Mouse (Mus musculus): ENCODE results near the gene Grcc10. TPM values are rescaled to one million over a fixed set of nuclear protein-coding genes. Genes with fewer than 3 reads are reported as not detected.
A peak's percentile ranks its signal among the peaks of the same experiment; 100 is the strongest.

The Grcc10 gene
- polyA plus RNA-seq, 1 experiment from 2014 or later = 80.2 TPM

GRCm38 (mm10) chr6:124769101-124769765 lies 28.1 kb upstream of the Grcc10 start, which contains the start of gene Eno2:
Eno2 (minus strand) TSS chr6:124769673.
- Histone ChIP-seq H3K9me3 (replicated peaks) (no peaks in the 10 kb centered on the region), H3K27ac (no peak within 1 kb of the TSS), H3K4me1 (replicated peaks) (peaks cover 20% of the 10 kb centered on the region), H3K9ac (peak within 1 kb of the TSS; percentile 41), H3K4me2 (peak within 1 kb of the TSS; percentile 68), H3K36me3 (no peaks in the 10 kb centered on the region), H3K4me3 (replicated peaks) (peak within 1 kb of the TSS; percentile 52), H3K27me3 (peaks cover 69% of the 10 kb centered on the region)
- peak; percentile 32; the same call in 1 of the 2 replicates for ATAC-seq (ENCODE audit: low read depth)
- WGBS (ENCODE audit: insufficient replicate concordance) = 2% methylated on average over 54 of the region's 54 CpGs
- DNase-seq = no peak

GRCm38 (mm10) chr6:124768704-124769044 lies 27.5 kb upstream of the Grcc10 start:
- no peaks in the 10 kb centered on the region for H3K9me3 ChIP-seq (replicated peaks)
- WGBS (ENCODE audit: insufficient replicate concordance) = 4% methylated on average over 9 of the region's 9 CpGs
- peak overlapping the region; percentile 68 for H3K4me2 ChIP-seq
- H3K36me3 ChIP-seq = no peaks in the 10 kb centered on the region
- ATAC-seq (ENCODE audit: low read depth) = no peak
- H3K27me3 ChIP-seq = peaks cover 74% of the 10 kb centered on the region
- peaks cover 20% of the 10 kb centered on the region for H3K4me1 ChIP-seq (replicated peaks)
- DNase-seq = no peak
- no peak overlapping the region; the same call in 1 of the 2 replicates for H3K9ac ChIP-seq
- peak overlapping the region; percentile 52 for H3K4me3 ChIP-seq (replicated peaks)
- no peak overlapping the region for H3K27ac ChIP-seq

DNA sequence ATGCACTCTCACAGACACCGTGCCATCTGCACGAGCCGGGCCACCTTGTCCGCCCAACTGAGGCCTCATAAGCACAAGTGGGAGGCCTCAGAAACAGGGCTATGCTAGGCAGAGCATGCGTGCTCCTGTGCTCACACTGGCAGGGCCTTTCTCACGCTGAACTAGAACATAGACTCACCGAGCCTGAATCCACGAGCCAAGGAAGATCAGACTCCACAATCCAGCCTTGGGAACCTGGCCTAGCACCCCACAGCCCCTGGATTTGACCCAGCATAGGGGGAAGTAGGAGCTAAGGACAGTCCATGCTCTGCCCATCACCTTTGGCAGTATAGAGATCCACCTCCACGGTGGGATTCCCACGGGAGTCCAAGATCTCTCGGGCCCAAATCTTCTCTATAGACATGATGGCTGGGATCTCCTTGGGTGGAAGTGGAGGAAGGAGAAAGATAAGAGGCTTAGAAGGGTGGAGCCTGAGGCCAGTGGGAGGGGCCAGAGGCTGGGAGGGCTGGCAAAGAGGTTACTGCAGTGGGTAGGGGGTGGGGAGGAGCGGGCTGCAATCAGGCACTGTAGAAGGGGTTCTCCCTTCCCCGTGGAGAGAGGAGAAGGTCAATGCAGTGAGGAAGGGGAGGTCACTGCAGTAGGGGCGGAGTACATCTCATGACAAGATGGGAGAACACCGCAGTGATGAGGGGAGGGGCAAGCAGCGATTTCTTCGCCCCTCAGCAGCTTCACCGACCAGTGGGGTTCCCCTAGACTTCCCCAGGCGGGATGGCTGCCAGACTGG lies 26.9 kb upstream of the Grcc10 start:
- WGBS (ENCODE audit: insufficient replicate concordance) = 26% methylated on average over 19 of the region's 19 CpGs
- Histone ChIP-seq H3K27ac (no peak overlapping the region), H3K27me3 (peaks cover 74% of the 10 kb centered on the region), H3K4me2 (peak overlapping the region; percentile 68), H3K4me1 (replicated peaks) (peaks cover 20% of the 10 kb centered on the region), H3K9me3 (replicated peaks) (no peaks in the 10 kb centered on the region), H3K36me3 (no peaks in the 10 kb centered on the region), H3K9ac (no peak overlapping the region), H3K4me3 (replicated peaks) (peak overlapping the region; percentile 52)
- DNase-seq (no peak), ATAC-seq (ENCODE audit: low read depth) (peak; percentile 39; the same call in 1 of the 2 replicates)

GRCm38 (mm10) chr6:124767536-124767919 lies 26.4 kb upstream of the Grcc10 start:
- Histone ChIP-seq H3K4me2 (no peak overlapping the region), H3K4me3 (replicated peaks) (no peak overlapping the region), H3K9me3 (replicated peaks) (no peaks in the 10 kb centered on the region), H3K9ac (no peak overlapping the region), H3K27me3 (peaks cover 79% of the 10 kb centered on the region), H3K36me3 (no peaks in the 10 kb centered on the region), H3K4me1 (replicated peaks) (peaks cover 20% of the 10 kb centered on the region), H3K27ac (no peak overlapping the region)
- WGBS (ENCODE audit: insufficient replicate concordance) = 65% methylated on average over 4 of the region's 4 CpGs
- ATAC-seq (ENCODE audit: low read depth) (no peak), DNase-seq (no peak)

DNA sequence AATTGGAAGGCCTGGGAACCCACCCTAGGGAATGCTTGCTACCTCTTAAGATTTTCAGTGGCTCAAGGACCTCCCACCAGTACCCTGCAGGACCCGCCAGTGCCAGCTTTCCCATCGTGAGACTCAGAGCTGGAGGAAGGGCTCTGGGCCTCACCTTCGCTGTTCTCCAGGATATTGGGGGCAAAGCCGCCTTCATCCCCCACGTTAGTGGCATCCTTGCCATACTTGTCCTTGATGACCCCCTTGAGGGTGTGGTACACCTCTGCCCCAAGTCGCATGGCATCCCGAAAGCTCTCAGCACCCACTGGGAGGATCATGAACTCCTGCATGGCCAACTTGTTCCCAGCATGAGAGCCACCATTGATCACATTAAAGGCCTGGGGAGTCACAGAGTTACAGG lies 24.8 kb upstream of the Grcc10 start:
- Histone ChIP-seq H3K4me1 (replicated peaks) (peaks cover 20% of the 10 kb centered on the region), H3K9me3 (replicated peaks) (no peaks in the 10 kb centered on the region), H3K27ac (no peak overlapping the region), H3K27me3 (peaks cover 89% of the 10 kb centered on the region), H3K36me3 (no peaks in the 10 kb centered on the region), H3K4me3 (replicated peaks) (no peak overlapping the region), H3K9ac (no peak overlapping the region), H3K4me2 (no peak overlapping the region)
- 69% methylated on average over 7 of the region's 7 CpGs for WGBS (ENCODE audit: insufficient replicate concordance)
- ATAC-seq (ENCODE audit: low read depth) = no peak
- DNase-seq = no peak

DNA sequence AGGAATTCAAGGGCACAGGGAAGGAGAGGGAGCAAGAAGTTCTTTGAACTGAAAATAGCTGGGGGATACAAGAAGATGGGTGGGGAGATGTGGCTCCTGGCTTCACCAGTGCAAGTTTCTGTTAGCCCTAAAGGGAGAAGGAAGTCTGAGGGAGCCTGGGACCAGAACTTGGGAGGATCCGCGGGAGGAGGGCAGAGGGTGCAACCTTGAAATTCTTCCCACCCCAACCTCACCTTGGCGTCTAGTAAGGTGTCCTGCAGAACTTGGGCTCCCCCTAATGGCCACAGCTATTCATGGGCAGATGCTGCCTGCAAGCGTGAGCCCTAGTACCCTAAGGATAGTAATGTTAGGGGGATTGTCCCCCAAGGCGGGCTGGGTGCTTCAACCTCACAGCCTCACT lies 18.1 kb upstream of the Grcc10 start:
- WGBS (ENCODE audit: insufficient replicate concordance) = 0% methylated on average over 5 of the region's 5 CpGs

DNA sequence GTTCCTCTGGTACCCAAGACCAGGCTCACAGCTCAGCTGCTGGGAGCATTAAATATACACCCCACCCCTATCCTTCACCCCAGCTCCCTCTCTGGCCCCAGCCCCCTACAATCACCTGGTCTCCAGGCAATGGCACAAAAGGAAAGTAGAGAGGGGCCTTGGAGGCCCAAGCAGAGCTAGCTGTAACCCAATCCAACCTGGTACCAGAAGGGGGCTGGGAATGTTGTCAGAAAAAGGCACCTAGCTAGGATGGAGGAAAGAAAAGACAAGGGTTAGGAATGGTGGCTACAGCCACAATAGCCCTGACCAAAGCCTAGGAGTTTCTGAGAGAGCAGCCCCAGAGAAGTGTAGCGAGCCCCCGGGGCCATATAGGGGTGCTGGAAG lies 17.7 kb upstream of the Grcc10 start:
- ATAC-seq (ENCODE audit: low read depth) (no peak), DNase-seq (no peak)
- peaks cover 100% of the 10 kb centered on the region for H3K27me3 ChIP-seq
- no peaks in the 10 kb centered on the region for H3K9me3 ChIP-seq (replicated peaks)
- no peak overlapping the region for H3K9ac ChIP-seq
- H3K4me1 ChIP-seq (replicated peaks) = peaks cover 38% of the 10 kb centered on the region
- H3K27ac ChIP-seq = peak overlapping the region; percentile 47; the same call in 1 of the 2 replicates
- peak overlapping the region; percentile 23; the same call in 1 of the 2 replicates for H3K4me2 ChIP-seq
- 46% methylated on average over 2 of the region's 2 CpGs for WGBS (ENCODE audit: insufficient replicate concordance)
- H3K4me3 ChIP-seq (replicated peaks) = no peak overlapping the region
- H3K36me3 ChIP-seq = no peaks in the 10 kb centered on the region

More for the DNA sequence above, 18.1 kb upstream of the Grcc10 start:
- no peak overlapping the region for H3K27ac ChIP-seq
- H3K27me3 ChIP-seq = peaks cover 100% of the 10 kb centered on the region
- H3K36me3 ChIP-seq = no peaks in the 10 kb centered on the region
- peak; percentile 36; the same call in 1 of the 2 replicates for ATAC-seq (ENCODE audit: low read depth)
- H3K4me3 ChIP-seq (replicated peaks) = no peak overlapping the region
- peak overlapping the region; percentile 23; the same call in 1 of the 2 replicates for H3K4me2 ChIP-seq
- no peak overlapping the region for H3K9ac ChIP-seq
- peaks cover 35% of the 10 kb centered on the region for H3K4me1 ChIP-seq (replicated peaks)
- DNase-seq = peak; percentile 69
- no peaks in the 10 kb centered on the region for H3K9me3 ChIP-seq (replicated peaks)

DNA sequence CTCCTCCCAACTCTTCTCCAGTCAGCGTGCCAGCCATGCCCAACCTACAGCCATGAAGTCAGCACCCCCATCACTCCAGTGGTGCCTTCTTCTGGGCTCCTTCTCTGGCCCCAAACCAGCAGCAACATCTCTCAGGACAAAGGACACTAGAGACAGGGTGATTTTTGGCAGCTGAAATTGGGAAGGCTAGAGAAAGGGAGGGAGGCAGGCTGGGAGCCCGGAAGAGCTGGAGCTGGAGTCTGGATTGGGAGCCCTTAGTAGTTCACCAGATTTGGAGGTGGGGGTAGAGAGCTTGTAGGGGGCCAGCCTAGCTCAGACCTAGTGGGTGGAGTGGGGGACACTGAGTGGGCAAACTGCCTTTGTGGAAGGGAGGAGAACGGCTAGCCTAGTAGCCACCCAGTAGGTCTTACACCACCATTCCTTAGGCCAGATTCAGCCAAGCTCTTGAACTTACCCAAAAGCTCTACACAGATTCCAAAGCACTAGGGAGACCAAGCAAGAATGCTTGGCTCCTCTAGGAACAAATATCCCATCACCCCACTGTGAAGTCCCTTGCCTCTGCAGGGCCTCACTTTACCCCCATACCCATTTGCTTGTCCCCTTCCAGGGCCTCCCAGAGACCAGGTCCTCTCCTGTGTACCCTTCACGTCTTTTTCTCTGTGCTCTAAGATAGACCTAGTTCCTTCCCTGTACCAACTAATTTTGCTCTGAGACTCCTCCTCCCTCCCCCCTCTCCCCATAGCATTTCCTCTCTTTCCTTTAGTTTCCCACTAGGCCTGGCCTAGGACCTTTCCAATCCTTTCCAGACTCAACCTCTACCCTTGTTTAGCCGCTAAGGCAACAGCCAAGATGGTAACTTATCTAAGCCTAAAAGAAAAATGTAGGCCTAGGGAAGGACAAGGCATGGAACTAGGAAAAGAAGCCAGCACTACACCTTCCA lies 17.0 kb upstream of the Grcc10 start:
- Histone ChIP-seq H3K27ac (peak overlapping the region; percentile 47; the same call in 1 of the 2 replicates), H3K9ac (no peak overlapping the region), H3K9me3 (replicated peaks) (no peaks in the 10 kb centered on the region), H3K4me3 (replicated peaks) (peak overlapping the region; percentile 67; the same call in 1 of the 2 replicates), H3K36me3 (no peaks in the 10 kb centered on the region), H3K27me3 (peaks cover 100% of the 10 kb centered on the region), H3K4me2 (peak overlapping the region; percentile 81), H3K4me1 (replicated peaks) (peaks cover 38% of the 10 kb centered on the region)
- ATAC-seq (ENCODE audit: low read depth) (no peak), DNase-seq (no peak)
- WGBS (ENCODE audit: insufficient replicate concordance) = 51% methylated on average over 5 of the region's 5 CpGs

- Histone ChIP-seq H3K9ac (0 out of 2 replicates have a peak overlapping the region, but pooled peaks have one; percentile 74), H3K27me3 (peaks cover 98% of the 10 kb centered on the region), H3K4me1 (replicated peaks) (peaks cover 38% of the 10 kb centered on the region), H3K4me3 (replicated peaks) (peak overlapping the region; percentile 67), H3K27ac (0 out of 2 replicates have a peak overlapping the region, but pooled peaks have one; percentile 47), H3K36me3 (no peaks in the 10 kb centered on the region), H3K4me2 (peak overlapping the region; percentile 81), H3K9me3 (replicated peaks) (no peaks in the 10 kb centered on the region)
- ATAC-seq (ENCODE audit: low read depth) (no peak), DNase-seq (no peak)
- WGBS (ENCODE audit: insufficient replicate concordance) = 25% methylated on average over 5 of the region's 5 CpGs
Measured at GRCm38 (mm10) chr6:124757351-124757880, 16.2 kb upstream of the Grcc10 start.

DNA sequence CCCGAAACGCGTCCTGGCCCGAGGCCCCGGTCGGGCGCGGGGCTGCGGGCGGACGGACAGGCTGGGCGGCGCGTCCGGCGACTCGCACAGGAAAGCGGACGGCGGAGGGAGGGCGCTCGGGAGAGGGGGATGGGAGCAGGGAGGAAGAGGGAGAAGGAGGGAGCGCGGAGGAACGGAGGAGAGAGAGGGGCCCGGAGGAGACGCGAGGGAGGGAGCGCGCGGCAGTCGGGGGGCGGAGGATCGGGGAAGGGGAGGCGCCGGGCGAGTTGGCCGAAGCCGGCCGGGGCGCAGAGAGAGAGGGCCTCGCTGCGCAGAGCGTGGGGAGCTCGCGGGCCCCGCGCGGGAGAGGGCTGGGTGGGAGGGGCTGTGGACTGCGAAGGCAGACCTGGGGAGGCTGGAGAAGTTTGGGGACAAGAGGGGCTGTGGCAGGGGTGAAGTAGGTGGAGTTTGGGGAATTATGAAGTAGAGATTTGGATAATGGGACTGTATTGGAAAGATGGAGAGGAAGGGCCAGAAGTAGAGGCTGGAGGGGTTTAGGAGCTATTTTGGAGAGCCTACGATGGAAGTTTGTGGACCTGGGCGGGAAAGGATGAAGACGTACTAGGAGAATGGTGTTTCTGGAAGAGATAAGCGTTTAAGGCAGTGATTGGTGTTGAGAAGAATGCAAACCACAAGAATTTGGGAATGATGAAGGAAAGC lies 15.6 kb upstream of the Grcc10 start:
- WGBS (ENCODE audit: insufficient replicate concordance) = 2% methylated on average over 40 of the region's 54 CpGs
- DNase-seq = no peak
- Histone ChIP-seq H3K9ac (peak overlapping the region; percentile 74), H3K36me3 (no peaks in the 10 kb centered on the region), H3K27ac (peak overlapping the region; percentile 73), H3K9me3 (replicated peaks) (no peaks in the 10 kb centered on the region), H3K4me1 (replicated peaks) (peaks cover 38% of the 10 kb centered on the region), H3K27me3 (peaks cover 94% of the 10 kb centered on the region), H3K4me2 (peak overlapping the region; percentile 81), H3K4me3 (replicated peaks) (peak overlapping the region; percentile 67)
- peak; percentile 39; the same call in 1 of the 2 replicates for ATAC-seq (ENCODE audit: low read depth)

All from liver, embryonic 13.5 days (tissue).